Mouse (Mus musculus) natural killer cell, adult 2 months (primary cell): ENCODE measurements around the gene Tmem104.

Experiments
- DNase-seq, 2 experiments: peaks; one replicate each; pipeline ENCODE4 v3.0.0; 2022; ENCODE audit warnings: low spot score in 2 of 2

Tmem104 gene

GRCm38 (mm10) chr11:115200520-115200919, 13.2 kb downstream of the Tmem104 start:
- peak; percentile 30 to 56 for DNase-seq

DNA sequence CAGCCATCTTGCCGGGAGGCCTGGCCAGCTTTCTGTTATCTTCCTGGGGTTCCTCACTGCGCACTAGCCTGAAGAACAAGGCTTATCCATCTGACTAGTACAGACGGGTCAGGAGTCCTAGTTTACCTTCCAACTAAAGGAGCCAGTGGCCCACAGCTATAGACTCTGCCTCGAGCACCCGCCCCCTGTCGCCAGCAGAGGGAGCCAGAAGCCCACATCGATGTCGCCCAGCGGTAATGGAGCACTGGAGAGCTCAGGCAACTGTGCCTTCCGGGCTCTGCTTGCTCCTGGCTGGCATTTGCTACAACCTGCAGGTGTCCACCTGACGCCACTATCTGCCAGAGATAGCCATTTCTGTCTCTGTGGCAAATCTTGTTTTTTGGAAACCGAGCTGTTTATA, 15.0 kb downstream of the Tmem104 start:
- DNase-seq: peak; percentile 59 to 74

DNA sequence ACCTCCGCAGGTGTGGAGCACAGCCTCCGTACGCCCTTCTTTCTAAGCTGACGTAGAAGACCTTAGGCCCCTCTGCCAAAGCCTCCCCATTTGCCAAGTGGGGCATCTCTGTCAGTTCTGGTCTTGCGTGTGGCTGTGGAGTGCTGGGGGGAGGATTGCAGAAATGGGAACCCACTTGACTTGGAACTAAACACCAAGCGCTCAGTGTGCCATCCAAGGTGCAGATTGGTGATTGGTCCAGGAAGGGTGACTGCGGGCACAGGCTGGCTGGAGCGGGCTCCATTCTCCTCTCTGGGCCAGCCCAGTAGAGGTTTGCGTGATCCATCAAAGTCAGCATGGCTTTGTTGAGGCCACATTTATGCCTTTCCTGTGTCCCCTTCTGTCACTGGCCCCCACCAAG, 15.5 kb downstream of the Tmem104 start:
- DNase-seq: no peak

GRCm38 (mm10) chr11:115208126-115208525, 20.8 kb downstream of the Tmem104 start:
- no peak for DNase-seq

DNA sequence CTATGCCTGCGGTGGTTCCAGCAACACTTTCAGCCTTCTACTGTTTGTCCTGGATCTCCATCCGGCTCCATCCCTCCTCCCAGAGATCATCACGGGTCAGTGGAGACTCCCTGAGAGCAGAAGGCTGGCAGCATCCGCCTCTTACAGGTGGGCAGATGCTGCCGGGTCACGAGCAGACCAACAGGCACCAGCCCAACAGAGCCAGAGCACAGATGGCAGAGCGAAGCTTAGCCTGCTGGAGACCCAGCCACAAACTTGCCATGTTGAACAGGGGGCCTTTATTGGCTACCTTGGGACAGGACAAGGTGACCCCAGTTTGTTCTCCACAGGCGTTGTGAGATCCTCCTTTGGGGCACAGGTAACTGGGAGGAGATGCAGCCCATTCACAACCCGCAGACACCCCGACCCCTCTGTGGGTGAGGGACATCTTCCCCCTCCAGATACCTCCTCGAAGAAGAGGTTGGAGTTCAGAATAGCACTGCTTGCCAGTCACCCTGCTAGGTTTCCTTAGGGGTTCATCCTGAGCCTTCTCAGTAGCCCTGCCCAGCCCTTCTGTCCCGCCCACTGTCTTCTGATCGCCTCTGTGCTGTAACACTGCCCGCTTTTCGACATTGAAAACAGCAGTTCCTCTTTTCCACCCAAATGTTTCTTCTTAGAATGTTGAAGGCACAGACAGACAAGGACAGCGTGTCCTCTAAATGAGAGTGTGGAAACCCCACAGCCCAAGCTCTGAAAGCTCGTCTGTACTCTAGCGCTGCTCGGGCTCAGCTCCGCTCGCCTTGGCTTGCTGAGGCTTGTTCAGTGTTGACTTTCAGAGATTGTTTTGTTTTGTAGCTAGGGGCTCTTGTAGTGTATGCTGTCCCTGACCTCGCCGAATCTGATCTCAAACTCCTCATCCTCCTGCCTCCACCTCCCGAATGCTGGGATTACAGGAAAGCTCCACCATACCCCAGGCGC, 21.8 kb downstream of the Tmem104 start:
- no peak for DNase-seq

- DNase-seq: no peak
Measured at GRCm38 (mm10) chr11:115209958-115210357, 22.7 kb downstream of the Tmem104 start.

DNA sequence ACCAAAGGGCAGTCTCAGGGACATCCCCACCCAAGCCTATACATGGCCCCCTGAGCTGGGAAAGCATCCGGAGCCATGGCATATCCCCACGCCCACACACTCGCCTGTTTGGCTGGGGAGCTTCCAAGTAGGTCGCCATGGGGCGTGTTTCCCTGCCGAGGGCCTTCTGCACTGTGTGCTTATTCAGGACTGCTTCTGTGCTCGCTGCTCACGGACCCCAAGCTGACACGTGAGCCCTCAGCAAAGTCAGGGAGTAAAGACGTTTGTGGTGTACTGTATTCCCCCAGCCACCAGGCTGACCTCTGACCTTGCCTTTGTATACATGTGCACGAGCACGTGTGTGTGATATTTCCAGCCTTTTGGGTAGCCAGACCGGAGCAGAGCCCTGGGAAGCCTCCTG, 24.8 kb downstream of the Tmem104 start:
- DNase-seq: no peak

DNA sequence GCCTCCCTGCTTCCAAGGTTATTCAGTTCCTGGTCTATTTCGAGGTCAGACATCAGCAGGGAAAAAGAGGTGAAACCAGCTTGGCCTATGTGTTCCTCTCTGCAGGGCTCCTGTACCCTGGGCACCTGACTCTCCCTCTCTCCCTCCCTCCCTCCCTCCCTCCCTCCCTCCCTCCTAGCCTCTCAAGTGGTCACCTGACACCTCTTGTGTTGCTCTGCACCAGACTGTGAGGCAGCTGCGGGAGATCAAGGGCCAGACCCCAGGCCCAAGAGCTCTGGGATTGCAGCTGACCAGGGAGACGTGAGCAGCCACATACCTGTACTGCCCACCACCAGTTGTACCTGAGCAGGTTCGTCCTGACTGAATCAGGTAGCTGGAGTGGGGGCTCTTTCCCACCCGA, 27.8 kb downstream of the Tmem104 start:
- no peak for DNase-seq

DNA sequence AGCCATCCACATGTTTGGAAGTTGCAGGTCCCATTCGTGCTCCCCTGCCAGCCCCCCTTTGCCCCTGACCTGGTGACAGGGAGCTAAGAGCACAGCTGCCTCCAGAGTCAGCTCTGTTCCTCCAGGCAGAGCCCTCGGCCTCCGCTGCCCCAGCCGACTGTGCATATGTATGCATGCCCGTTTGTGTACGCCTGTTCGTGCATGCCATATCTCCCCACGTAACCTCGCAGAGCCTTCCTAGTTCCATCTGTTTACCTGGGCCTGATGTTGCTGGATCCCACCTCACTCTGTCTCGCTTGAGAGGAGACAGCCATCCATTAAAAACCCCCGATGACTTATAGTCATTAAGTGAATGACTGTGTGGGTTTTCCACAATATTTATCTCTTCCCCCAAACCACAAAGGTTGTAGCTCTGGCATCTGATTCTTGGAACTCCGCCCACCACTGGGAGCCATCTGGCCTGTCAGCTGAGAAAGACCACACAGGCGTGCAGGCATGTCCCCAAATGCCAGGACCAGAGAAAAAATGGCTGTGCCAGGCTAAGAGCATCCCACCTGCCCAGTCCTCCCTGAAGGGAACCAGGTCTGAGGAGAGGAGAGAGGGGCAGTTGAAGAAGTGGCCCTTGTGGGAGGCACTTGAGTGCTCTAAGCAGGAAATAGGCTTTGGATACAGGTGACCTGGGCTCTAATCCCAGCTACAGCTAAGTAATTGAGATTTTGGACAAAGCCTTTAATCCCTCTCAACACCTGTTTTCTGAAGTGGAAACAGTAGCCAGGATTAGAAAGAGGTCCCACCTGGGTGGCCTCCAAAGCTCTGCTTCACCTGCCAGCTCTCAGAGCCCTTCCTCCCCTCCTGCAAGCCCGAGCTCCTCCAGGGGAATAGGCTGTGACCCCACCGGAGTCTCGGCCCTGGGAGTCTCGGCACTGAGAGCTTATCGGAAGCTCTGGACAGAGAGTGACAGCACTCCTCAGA, 30.4 kb downstream of the Tmem104 start:
- no peak for DNase-seq

DNA sequence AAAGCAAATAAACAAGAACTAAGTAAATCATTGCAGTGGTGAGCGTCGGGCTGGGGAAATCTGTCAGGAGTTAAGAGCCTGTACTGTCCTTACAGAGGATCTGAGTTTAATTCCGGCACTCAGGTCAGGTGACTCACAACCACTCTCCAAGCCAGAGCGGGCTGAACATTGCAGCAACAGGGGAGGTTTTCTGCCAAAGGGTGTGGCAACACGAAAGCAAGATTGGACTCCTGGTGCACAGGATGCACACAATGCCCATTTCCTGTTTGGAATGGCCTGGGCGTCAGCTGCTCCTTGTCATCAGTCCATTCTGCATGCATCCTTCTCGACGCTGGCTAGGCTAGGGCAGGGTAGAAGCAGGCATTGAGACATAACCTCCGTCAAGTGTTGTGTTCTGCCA, 32.0 kb downstream of the Tmem104 start:
- no peak for DNase-seq

- no peak for DNase-seq
Measured at GRCm38 (mm10) chr11:115219685-115220084, 32.4 kb downstream of the Tmem104 start.

- no peak for DNase-seq
Measured at GRCm38 (mm10) chr11:115222077-115222476, 34.8 kb downstream of the Tmem104 start.

DNA sequence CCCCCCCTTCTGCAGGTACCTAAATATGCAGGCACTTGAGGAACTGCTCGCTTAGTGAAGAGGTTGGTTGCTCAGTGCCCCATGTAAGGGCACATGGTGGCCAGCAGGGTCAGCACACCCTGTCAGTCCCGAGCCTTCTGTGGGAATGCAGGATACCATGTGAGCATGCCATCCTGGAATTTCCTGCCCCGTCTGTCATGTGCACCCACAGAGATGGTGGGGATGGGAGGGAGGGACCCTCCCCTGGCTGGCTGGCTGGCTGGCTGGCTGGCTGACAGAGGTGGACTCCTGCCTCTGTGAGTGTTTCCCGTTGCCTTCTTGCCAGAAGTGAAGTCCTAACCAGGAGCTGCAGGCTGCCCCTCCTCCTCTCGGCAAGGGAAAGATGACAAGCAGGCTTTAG, 35.3 kb downstream of the Tmem104 start:
- no peak for DNase-seq

- DNase-seq: no peak
Measured at GRCm38 (mm10) chr11:115223451-115223850, 36.2 kb downstream of the Tmem104 start.

DNA sequence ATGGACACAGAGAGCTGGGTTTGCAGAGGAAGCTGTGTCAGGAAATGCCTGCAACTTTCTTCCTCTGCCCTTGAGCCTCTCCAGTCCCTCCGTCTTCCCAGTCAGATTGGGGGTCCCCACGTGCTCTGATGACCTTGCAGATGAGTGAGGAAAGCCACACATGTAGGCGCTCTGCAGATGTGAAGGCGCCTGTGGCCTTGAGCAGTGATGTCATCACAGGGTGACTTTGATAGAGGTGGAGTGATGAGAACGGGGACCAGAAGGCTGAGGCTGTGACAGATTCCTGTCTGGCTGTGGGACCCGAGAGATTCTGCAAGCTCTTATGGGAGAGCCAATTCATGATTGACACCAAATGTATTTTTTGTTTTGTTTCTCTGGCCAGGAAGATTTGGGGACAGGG, 36.6 kb downstream of the Tmem104 start:
- DNase-seq: no peak

- peak in 1 of 2 experiments; percentile 40 for DNase-seq
Measured at GRCm38 (mm10) chr11:115224889-115225288, 37.6 kb downstream of the Tmem104 start.

DNA sequence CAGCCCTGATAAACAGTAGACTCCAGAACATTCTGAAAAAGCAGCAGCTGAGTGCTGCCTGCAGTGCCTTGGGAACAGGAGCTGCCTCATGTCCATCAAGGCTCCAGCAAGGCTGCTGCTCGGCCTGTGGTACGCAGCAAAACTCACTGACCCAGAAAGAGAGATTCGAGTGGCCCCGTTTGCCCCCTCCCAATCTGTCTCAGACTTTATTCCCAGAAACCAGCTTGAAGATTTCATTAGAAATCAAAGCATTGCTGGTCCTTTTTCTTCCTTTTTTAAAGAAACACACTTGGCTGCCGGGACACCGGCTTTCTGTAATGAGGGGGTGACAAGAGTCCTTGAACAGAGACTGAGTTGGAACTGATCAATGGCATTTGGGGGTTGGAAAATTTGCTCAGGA, 38.0 kb downstream of the Tmem104 start:
- no peak for DNase-seq

DNA sequence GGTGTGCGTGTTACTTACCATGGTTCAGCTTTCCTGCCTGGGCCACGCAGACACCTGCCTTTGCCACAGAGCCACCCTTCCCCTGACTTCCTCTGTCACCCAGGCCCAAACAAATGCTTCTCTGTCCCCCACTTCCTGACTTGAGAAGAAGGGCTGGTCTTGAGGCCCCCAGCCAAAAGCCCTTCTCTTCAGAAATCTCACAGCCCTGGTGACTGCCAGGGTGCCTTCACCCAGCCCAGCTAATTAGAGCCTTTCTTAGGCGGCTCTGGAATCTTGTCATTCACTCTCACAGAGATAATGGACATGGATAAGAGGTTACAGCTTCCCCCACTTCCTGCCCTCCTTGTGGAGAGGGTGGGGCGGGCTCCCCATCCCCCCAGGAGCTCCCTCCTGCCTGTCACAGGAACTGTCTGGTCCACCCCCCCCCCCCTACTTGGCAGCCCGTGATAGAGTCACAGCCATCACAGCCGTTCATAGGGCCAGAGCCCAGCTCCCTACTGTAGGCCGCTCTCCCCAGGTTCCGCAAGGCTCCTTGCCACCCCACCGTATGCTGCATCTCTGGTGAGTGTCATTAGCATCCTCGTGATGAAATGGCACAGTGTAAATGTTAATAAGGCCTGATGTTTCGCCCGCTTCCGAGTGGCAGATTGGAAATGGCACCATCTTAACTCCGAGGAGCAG, 39.7 kb downstream of the Tmem104 start:
- no peak for DNase-seq

DNA sequence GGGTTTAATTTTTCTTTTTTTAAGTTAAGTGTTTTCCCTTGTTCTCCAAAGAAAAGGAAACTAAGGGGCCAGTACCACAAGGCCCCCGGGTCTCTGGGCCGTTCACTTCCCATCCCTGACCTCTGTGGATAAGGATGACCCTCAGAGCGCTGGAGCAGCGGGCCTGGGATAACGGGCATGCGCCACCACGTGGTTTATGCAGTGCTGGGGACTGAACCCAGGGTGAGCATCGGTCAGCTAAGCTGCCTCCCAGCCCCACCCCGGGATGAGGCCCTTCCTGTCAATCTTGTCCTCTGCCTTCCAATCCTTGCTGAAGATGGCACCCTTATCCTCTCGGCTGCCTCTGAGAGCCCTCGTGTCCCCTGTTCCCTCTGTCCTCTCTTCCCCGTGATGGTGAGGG, 40.4 kb downstream of the Tmem104 start:
- no peak for DNase-seq

DNA sequence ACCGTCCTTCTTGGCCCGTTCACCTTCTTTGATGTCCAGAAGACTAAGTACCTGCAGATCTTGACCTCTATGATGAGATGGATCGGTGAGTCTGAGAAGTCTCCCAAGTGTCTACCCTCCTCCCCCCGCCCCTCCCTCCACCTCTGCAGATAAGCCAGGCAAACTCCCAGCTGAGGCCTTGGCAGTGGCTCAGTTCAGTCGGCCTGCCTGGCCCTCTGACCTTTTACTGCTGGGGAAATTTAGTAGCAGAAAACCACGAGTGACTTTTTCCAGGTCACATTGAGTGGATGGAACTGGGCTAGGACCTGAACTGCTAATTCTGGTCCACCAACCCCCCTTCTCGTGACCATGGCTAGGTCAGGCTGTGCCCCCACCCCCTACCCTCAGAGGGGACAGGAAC, 41.1 kb downstream of the Tmem104 start:
- DNase-seq: no peak

GRCm38 (mm10) chr11:115229021-115229930, 42.0 kb downstream of the Tmem104 start:
- no peak for DNase-seq
